Mouse (Mus musculus) intestine, embryonic 14.5 days (tissue): ENCODE measurements around the gene Fut4. TPM values are rescaled to one million over a fixed set of nuclear protein-coding genes. Genes with fewer than 3 reads are reported as not detected.

Experiments used
- ATAC-seq: fragments of 200-750 bp; cut with Nextera tagmentation; replicated peaks from 2 replicates; pipeline ENCODE4 v1.8.0; 2017; ENCODE audit warnings: low read depth, moderate number of reproducible peaks, moderate TSS enrichment, moderate library complexity; ENCODE audit not compliant: low FRiP score, low TSS enrichment
- DNase-seq: peaks from one replicate; pipeline ENCODE4 v3.0.0-alpha.2; 2018; ENCODE audit warnings: low spot score
- H3K27ac ChIP-seq: fragments of 300-500 bp; sonication (generic); 2 replicates; pipeline ENCODE4 v1.5.1; 2014; ENCODE audit warnings: low read depth, mild to moderate bottlenecking, control low read depth
- H3K27me3 ChIP-seq: fragments of 300-500 bp; sonication (generic); replicated peaks from 2 replicates; pipeline ENCODE4 v1.6.1; 2014; ENCODE audit warnings: low read length, control low read depth; ENCODE audit not compliant: control insufficient read depth, insufficient read depth
- H3K36me3 ChIP-seq: fragments of 300-500 bp; sonication (generic); 2 replicates; pipeline ENCODE4 v1.6.1; 2014; ENCODE audit warnings: low read length, control low read depth; ENCODE audit not compliant: control insufficient read depth, insufficient read depth
- H3K4me1 ChIP-seq: fragments of 300-500 bp; sonication (generic); replicated peaks from 2 replicates; pipeline ENCODE4 v1.6.1; 2014; ENCODE audit warnings: low read length, control low read depth, mixed read lengths; ENCODE audit not compliant: control insufficient read depth, insufficient read depth
- H3K4me2 ChIP-seq: fragments of 300-500 bp; sonication (generic); 2 replicates; pipeline ENCODE4 v1.6.1; 2014; ENCODE audit warnings: low read length
- H3K4me3 ChIP-seq: fragments of 300-500 bp; sonication (generic); 2 replicates; pipeline ENCODE4 v1.5.1; 2014; ENCODE audit warnings: low read depth, low read length, control low read depth, mixed read lengths
- H3K9ac ChIP-seq: fragments of 300-500 bp; sonication (generic); 2 replicates; pipeline ENCODE4 v1.6.1; 2014; ENCODE audit warnings: mild to moderate bottlenecking, low read length
- H3K9me3 ChIP-seq: fragments of 300-500 bp; sonication (generic); 2 replicates; pipeline ENCODE4 v1.6.1; 2016; ENCODE audit warnings: low read length, control low read depth; ENCODE audit not compliant: control insufficient read depth
- WGBS: fragments of 180-500 bp; shearing (Covaris S2); extraction: QIAGEN DNeasy Blood & Tissue Kit; methylation state at CpG from one replicate; pipeline ENCODE4 v1.1.7; 2014; 5-methylcytosine and 5-hydroxymethylcytosine counted together
- polyA plus RNA-seq: library from polyadenylated mRNA; unstranded; fragments of >200 nt; fragmentation: Nextera tagmentation; extraction: Ambion mirVana; gene quantifications from 2 replicates; pipeline ENCODE4 v1.2.1, GENCODE M21; 2014

Gene Fut4
- polyA plus RNA-seq, 1 experiment from 2014 or later, result 6.7 TPM

DNA sequence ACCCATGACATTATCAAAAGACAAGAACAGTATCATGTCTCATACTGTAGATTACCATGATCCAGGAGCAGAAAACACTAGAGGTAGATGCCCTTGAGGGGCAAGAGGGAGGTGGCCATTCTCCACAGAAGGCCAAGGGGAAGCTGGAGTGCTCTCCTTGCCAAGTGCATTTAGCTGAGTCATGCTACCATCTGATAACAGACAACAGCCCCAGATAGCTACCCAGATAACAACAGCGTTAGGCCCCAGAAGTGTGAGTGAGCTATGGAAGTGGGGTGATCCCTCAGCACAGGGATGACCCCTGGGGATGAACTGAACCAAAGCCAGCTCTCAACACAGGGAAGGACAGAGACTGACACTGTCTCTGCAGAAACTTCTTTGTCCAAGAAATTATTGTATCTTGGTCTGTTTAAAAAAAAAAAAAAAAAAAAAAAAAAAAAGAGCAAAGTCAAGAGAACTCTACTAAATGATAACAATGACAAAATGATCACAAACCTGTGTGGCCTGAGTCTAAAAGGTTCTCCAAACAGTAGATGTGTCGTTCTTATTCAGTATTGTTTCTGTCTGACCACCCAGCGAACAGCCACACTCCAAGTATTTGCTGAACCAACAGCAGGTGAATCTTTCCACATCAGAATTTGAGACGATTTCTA lies 12.6 kb downstream of the Fut4 start:
- WGBS, result 63% methylated on average over 4 of the region's 4 CpGs
- H3K9ac ChIP-seq, result no peak overlapping the region
- no peak overlapping the region for H3K27ac ChIP-seq
- DNase-seq (no peak), ATAC-seq (no peak)
- no peaks in the 10 kb centered on the region for H3K27me3 ChIP-seq
- H3K4me1 ChIP-seq, result no peaks in the 10 kb centered on the region
- H3K4me3 ChIP-seq, result no peak overlapping the region
- no peaks in the 10 kb centered on the region for H3K36me3 ChIP-seq
- no peaks in the 10 kb centered on the region for H3K9me3 ChIP-seq
- H3K4me2 ChIP-seq, result no peak overlapping the region

DNA sequence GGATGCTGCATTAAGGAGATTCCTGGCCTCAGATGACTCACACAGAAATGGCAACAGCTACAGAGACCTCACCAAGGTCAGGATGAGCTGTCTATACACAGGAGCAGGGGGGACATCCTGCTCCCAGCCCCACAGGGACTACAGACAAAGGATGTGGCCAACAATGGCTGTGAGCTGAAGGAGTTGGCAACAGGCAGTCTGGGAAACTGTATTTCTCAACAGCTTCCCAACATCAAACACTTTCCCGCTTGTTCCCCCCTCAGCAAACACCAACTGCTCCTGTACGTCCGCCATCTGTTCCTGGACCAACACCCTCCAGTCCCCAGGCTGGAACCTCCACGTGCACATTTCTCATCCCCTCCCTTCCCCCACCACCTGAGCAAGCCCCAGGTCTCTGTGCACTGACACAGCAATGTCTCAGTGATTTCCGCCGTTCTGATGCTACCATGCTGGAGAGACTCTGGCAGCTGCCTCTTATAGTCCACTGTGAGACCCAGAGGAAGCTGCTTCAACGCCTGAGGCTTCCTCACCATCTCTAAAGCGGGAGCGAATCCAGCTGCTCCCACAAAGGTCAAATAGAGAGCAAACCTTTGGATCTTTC lies 21.2 kb downstream of the Fut4 start:
- Histone ChIP-seq H3K4me3 (no peak overlapping the region), H3K4me2 (no peak overlapping the region), H3K4me1 (peaks cover 2% of the 10 kb centered on the region; the same call in 1 of the 2 replicates), H3K9ac (no peak overlapping the region), H3K27me3 (no peaks in the 10 kb centered on the region), H3K27ac (no peak overlapping the region), H3K9me3 (no peaks in the 10 kb centered on the region), H3K36me3 (no peaks in the 10 kb centered on the region)
- DNase-seq (peak; percentile 58), ATAC-seq (no peak; the same call in 1 of the 2 replicates)
- 24% methylated on average over 9 of the region's 9 CpGs for WGBS

DNA sequence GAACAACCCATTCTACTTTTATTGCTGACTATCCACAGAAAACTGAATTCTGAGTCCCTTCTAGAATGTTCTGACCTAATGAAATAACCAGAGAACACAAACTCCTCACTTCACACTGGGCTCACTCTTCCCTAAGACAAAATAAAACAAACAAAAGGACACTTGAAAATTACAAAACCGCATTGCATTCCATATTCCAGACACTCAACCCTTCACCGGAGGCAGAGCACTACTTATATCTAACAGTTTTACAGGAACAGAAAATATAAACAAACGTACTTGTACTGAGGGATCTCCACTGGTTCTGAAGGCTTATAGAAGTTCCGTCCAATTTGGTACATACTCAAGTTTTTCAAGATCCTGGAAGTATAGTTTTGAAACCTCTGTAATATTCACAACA lies 23.8 kb downstream of the Fut4 start:
- 60% methylated on average over 4 of the region's 4 CpGs for WGBS

DNA sequence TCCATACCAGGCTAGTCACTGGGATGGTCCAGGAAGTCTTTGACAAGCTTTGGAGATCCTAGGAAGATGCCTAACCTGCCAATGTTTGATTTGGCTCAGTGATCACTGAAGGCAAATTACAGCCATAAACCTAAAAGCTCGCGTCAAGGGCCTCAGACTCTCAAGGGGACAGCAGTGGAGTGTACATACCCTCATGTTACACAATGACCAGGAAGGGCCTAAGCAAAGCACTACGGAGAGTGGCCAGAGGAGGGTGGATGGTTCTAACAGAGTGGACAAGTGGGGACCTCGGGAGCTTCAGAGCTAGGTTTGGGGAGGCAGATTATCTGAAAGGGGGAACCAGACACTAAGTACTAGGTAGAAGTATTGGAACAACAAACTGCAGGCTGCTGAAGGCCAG lies 25.6 kb downstream of the Fut4 start:
- no peaks in the 10 kb centered on the region for H3K9me3 ChIP-seq
- no peak overlapping the region for H3K4me2 ChIP-seq
- H3K4me3 ChIP-seq, result no peak overlapping the region
- peaks cover 2% of the 10 kb centered on the region; the same call in 1 of the 2 replicates for H3K4me1 ChIP-seq
- no peaks in the 10 kb centered on the region for H3K27me3 ChIP-seq
- no peak overlapping the region for H3K9ac ChIP-seq
- WGBS, result 72% methylated on average over 4 of the region's 4 CpGs
- DNase-seq, result no peak
- H3K36me3 ChIP-seq, result no peaks in the 10 kb centered on the region
- H3K27ac ChIP-seq, result no peak overlapping the region
- ATAC-seq, result no peak

More for the DNA sequence above, 23.8 kb downstream of the Fut4 start:
- no peak overlapping the region for H3K4me2 ChIP-seq
- H3K4me1 ChIP-seq, result peaks cover 2% of the 10 kb centered on the region; the same call in 1 of the 2 replicates
- no peak overlapping the region for H3K9ac ChIP-seq
- ATAC-seq, result no peak
- no peak overlapping the region for H3K4me3 ChIP-seq
- no peaks in the 10 kb centered on the region for H3K27me3 ChIP-seq
- H3K27ac ChIP-seq, result no peak overlapping the region
- no peaks in the 10 kb centered on the region for H3K36me3 ChIP-seq
- DNase-seq, result no peak
- H3K9me3 ChIP-seq, result no peaks in the 10 kb centered on the region

DNA sequence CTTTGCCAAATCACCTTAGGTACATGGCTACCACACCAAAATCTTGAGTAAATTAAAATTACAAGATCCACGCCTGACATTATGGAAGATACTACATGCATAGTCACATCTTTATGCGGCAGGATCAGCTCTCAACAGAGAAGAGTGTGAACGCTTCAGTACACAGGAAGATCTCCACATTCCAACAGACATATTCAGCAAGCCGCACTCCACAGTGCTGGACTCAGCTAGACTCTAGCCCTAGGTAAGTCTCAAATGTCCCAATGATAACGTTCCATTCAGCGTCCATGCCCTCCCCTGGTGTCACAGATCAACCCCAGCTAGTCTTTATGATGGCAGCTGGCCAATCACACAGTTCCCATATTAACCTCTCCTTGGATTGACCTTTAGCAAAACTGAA lies 26.2 kb downstream of the Fut4 start:
- Histone ChIP-seq H3K27ac (no peak overlapping the region), H3K4me2 (no peak overlapping the region), H3K4me1 (peaks cover 2% of the 10 kb centered on the region; the same call in 1 of the 2 replicates), H3K9ac (no peak overlapping the region), H3K27me3 (no peaks in the 10 kb centered on the region), H3K4me3 (no peak overlapping the region), H3K36me3 (no peaks in the 10 kb centered on the region), H3K9me3 (no peaks in the 10 kb centered on the region)
- ATAC-seq, result no peak
- 88% methylated on average over 6 of the region's 6 CpGs for WGBS
- DNase-seq, result no peak

DNA sequence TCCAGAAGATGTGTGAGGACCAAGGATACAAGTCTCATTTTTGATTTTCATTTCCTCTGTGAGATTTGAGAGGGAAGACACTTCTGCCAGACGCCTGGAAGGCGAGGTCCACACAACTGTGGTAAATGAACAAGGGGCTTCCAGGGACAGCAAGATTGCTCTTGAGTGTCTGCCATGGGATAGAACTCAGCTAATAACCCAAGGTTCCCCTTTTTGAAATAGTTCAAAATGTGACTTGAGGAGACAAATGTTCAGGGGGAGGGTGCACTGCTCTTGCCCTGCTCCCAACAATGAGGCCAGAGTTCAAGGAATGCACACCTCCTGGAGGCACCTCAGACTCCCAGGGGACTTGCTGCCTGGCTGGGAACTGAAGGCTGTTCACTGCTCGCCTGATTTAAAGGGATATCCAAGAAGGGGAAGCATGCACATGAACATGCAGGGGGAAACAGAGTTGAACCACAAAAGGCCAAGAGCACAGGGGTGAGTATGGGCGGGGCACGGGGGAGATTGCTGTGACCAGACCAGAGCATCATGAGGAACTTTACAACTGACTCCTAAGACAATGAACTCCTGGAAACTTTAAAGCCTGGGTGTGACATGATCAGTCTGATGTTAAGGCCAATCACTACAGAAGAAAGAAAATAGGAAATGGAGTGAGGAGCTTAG lies 27.3 kb downstream of the Fut4 start:
- no peaks in the 10 kb centered on the region for H3K9me3 ChIP-seq
- H3K27ac ChIP-seq, result no peak overlapping the region
- ATAC-seq (no peak), DNase-seq (no peak)
- H3K4me2 ChIP-seq, result no peak overlapping the region
- no peaks in the 10 kb centered on the region for H3K36me3 ChIP-seq
- WGBS, result 69% methylated on average over 5 of the region's 5 CpGs
- H3K27me3 ChIP-seq, result no peaks in the 10 kb centered on the region
- H3K4me1 ChIP-seq, result no peaks in the 10 kb centered on the region; the same call in 1 of the 2 replicates
- no peak overlapping the region for H3K4me3 ChIP-seq
- H3K9ac ChIP-seq, result no peak overlapping the region

DNA sequence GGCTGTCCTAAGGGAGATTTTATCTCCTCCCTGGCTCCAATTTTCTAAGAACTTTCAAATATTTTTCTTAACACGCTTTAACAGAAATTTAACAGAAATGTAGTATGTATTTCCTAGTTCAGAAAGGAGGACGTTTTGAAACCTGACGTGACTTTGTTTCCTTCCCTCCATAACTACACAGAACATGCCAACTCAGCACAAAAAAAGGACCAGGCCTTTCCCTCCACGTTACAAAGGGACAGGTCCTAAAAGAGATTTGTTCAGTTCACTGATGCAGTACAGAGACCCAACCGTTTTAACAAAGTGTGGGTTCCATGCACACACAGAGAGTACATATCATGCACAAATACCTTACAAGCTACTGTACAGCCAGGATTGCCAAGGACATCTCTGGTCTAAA lies 30.6 kb downstream of the Fut4 start:
- H3K4me3 ChIP-seq, result no peak overlapping the region
- H3K4me1 ChIP-seq, result no peaks in the 10 kb centered on the region; the same call in 1 of the 2 replicates
- no peaks in the 10 kb centered on the region for H3K36me3 ChIP-seq
- WGBS, result 85% methylated on average over 5 of the region's 5 CpGs
- no peaks in the 10 kb centered on the region for H3K9me3 ChIP-seq
- ATAC-seq, result no peak
- no peaks in the 10 kb centered on the region for H3K27me3 ChIP-seq
- no peak overlapping the region for H3K9ac ChIP-seq
- H3K4me2 ChIP-seq, result no peak overlapping the region
- no peak overlapping the region for H3K27ac ChIP-seq
- DNase-seq, result no peak

DNA sequence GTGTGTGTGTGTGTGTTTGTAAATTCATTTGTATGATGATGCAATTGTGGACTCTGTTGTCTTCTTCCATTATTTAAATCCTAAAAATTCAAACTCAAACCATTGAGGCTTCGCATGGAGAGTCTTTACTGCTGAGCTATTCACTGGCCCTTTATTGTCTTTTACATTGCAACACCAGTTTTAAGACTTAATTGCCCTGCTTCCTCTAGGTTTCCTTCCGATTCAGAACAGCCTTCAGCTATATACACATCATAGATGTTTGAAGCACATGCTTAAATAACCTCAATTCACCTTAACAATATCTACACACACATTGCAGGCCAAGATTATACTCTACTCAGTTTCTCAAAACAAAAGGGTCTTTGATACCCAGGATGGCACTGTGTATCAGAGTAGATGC lies 31.8 kb downstream of the Fut4 start:
- WGBS, result 48% methylated on average over 2 of the region's 2 CpGs
- Histone ChIP-seq H3K9me3 (no peaks in the 10 kb centered on the region), H3K27ac (no peak overlapping the region), H3K4me1 (no peaks in the 10 kb centered on the region; the same call in 1 of the 2 replicates), H3K4me2 (no peak overlapping the region), H3K4me3 (no peak overlapping the region), H3K36me3 (no peaks in the 10 kb centered on the region), H3K27me3 (no peaks in the 10 kb centered on the region), H3K9ac (no peak overlapping the region)
- DNase-seq, result no peak
- ATAC-seq, result 0 out of 2 replicates have a peak, but pooled peaks have one; percentile 10
